Mouse (Mus musculus) adipocyte (in vitro differentiated cells): ENCODE results near the gene Gm47841.

Experiments
- DNase-seq: peaks from one replicate; pipeline ENCODE4 v3.0.0-alpha.2; 2016; ENCODE audit warnings: low spot score

Gene Gm47841

DNA sequence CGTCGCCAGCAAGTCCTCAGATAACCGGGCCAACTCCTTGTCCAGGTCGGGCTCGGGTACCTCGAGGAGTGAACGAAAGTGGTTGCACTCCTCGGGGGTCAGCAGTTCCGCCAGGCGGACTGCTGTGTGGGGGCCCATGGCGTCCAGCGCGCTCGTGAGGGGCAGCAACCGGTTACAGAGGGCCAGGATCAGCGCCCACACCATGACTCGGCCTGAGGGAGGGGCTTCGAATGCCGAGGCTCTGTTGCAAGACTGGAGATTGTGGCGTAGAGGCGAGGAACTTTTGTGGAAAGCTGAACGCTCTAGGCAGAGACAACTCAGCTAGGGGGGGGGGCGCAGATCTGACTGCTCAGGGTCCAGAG, at the start of gene Gm47841:
Gene Gm47841, minus strand, starts transcription at position 204 of the 362 bp plus-strand sequence.
- DNase-seq, result no peak

DNA sequence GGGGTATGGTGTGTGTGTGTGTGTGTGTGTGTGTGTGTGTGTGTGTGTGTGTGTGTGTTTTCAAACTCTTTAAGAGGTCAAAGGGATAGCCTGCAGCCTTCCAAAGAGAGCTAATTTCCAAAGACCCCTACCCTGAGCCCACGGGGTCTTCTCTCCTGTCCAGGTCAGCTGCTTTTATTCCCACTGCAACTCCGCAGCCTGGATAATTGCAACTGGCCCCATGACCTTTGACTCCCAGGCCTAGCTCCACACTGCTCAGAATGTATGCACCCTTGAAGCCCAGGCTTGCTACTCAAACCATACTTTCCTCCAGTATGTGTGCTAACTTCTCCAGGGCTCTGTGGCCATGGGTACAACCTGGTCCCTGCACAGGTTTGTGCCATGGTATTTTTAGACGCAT, 48.2 kb upstream of the Gm47841 start:
- DNase-seq, result no peak

DNA sequence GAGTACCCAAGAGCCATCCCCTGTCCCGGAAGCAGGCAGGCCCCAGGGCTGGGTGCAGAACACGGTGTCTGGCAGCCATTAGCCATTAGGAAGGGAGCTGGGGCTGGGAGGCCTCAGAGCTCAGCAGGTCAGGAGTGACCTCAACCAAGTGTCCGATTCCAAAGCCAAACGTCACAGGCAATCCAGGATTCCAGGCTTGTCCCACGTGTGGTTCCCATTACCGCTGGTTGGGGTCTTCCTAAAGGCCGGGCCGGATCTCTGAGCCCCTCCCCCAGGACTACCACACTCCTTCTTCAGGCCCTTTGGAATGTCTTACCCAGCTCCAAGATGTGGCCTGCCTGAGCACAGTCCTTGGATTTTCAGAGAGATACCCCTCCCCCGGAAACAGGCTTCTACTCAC, 47.8 kb upstream of the Gm47841 start:
- DNase-seq, result no peak

DNA sequence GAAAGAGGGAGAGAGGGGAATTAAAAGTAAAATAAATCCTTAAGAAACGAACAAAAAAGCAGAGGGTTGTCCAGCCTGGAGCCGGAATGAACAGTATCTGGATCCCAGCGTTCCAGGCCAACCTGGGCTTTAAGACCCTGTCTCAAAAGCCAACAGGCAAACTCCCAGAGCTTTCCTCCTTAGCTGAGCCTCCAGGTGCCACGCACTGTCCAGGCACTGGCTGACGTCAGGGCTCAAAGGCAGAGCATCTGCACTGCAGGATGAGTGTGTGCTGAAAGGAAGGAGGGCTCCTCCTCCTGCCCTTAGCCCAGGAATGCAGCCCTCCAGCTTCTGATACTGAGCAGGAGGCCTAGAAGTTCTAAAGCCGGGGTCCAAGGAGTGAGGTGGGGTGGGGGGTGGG, 46.8 kb upstream of the Gm47841 start:
- DNase-seq, result no peak

DNA sequence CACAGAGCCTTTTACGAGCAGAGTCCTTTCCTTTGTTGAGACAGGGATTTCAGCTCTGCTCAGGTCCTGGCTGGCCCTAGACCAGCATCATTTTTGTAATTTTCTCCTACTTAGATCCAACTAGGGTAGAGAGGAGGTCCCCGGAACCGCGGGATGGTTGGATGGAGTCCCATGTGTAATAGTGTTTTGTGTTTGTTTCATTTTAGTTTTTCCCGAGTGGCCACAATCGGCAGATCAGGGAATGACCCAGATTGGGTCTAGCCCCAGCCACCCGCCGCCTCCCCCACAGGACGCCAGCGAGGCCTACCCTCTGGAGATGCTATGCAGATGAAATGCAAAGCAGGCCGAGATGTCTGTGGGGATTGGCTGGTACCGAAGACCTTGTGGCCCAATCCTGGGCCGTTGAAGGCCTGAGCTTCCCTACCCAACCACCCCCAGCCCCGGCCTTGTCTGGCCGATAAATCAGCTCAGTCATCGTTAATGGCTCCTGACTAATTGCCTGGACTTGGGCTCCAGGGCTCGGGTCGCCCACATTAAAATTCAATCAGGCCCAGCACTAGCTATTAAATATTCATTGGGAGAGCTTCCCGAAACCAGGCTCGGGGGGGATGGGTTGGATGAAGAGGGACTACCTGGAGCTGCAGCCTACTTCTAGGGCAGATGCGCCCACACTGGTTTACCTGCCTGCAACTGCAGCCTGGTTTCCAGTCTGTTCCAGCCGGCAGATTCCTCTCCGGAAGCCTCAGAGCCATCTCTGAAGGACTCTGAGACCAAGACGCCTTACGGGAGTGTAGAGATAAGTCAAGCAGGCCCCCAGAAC, 45.8 kb upstream of the Gm47841 start:
- DNase-seq, result no peak

DNA sequence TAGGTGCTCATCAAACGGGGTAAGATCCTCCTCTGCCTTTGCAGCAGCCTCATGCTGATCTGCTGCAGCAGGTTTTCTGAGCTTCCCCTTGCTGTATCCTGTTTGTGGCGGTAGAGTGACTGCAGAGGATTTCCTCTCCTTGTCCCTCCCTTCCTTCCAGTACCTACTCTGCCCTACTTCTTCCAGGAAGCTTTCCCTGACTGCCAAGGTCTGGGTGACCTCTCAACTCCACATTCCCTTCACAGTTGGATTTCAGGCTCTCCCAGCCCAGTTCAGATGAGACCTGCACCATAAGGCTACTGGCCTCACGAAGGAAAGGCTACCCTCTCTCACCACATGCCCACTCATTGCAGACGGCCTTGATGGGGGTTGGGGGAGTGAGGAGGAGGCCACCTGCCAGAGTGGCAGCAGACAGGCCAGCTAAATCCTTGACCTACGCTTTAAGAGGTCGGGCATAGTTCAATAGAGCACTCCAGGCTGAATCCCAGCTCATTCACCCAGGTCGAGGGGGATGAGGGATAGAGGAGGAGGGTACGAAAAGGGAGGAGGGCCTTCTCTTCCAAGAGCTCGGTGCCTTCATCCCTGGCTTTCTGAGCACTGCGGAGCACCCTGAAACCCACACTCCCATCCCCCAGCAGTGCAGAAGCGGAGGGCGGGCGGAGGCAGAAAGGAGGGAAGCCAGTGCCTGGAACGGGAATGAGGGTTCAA, 45.1 kb upstream of the Gm47841 start:
- no peak for DNase-seq

DNA sequence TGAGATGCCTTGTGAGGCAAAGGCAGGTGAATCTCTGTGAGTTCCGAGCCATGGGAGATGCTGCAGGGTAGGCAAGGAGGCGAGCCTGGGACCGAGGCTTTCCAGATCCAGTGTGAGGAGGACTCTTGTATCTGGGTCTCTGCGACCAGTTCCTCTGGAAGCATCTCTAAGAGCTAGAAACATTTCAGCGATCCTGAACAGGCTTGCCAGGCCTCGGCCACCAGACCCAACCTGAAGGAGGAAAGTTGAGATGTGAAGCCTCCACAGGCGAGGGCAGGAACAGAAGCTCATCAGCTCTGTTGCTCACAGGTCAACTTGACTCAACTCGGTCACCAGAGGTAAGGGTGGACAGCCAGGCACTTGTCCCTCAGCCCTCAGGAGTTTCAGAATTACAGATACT, 44.4 kb upstream of the Gm47841 start:
- no peak for DNase-seq

DNA sequence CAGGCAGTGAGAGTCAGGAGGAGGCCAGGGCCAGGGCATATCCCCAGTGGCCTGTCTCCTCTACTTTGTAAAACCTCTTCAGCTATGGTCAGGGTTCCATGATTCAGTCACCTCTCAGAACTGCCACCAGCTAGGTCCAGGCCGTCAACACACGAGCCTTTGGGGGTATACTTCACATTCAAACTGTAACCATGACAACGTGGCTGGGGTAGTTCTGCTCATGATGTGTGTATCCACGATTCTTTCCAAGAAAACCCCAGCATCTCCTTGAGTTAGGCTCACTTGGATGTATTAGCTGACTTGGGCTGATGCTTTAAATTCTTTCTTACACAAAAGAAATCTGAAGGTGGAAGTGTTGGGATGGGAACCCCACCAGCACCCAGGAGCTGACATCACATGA, 41.1 kb upstream of the Gm47841 start:
- DNase-seq, result no peak

DNA sequence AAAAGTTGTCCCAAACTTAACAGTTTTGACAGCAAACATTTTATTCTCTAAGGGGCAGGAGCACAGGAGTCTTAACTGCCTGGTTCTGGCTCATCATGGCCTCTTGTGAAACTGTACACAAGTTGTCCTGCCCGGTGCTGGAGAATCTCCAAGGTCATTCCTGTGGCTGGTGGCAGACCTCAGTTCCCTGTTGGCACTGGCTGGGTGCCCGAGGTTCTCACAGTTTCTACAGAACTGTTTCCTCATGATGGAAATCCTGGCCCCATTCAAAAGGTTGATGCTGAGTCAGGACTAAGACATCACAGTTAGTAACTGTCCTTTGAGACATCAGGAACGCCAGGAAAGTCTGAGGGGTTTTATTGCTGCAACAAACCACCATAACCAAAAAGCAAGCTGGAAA, 39.8 kb upstream of the Gm47841 start:
- peak; percentile 99 for DNase-seq

DNA sequence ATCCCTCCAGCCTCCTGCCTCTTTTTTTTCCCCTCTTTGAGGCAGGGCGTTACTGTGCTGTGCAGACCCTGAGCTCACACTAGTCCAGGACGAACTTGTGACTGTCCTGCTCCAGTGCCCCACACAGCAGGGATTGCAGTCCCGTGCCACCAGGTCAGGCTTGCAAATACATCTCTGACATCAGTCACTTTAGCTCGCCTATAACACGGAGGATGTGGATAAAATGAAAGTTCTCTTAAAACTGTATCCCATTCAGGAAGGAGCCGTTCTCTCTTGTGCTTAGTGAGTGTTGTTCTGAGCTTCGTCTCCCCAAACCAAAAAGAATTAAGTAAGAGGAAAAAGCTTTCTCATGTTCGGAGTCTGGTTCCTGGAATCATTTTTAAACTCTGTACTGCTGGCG, 39.3 kb upstream of the Gm47841 start:
- no peak for DNase-seq

DNA sequence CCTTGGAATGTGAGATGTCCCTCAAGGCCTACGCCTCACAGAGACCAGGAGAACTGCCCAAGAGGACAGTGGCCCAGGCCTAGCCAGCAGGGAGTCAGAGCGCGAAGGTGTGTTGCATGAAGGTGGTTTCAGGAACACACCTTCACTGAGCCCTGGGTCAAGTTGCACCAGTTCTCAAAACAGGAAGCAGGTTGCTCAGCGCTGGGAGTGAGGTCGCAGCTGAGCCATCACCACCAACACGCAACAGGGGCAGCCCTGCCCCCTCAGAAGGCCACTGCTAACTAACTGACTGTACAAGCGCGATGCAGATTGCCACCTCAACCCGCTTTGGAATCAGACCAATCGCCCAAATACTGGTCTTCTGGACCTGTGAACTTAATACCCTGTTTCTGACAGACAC, 37.3 kb upstream of the Gm47841 start:
- DNase-seq, result no peak

DNA sequence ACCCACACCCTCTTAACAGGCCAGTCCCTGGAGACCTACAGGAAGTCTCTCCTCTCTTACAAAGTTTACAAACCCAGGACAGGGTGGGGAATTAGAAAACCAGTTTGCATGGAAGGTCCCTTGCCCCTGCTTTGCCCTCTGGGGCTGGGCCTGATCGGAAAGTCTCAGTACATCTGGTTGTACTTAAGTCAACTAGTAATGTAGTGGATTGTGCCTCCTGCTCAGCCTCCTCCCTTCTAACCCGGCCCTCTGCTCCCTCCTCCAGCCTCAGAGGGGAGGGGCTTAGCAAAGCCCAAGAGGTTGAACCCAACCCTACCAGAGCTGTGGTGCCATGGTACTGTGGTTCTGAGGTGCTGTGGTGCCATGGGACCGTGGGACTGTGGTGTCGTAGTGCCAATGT, 35.0 kb upstream of the Gm47841 start:
- DNase-seq, result peak; percentile 31

DNA sequence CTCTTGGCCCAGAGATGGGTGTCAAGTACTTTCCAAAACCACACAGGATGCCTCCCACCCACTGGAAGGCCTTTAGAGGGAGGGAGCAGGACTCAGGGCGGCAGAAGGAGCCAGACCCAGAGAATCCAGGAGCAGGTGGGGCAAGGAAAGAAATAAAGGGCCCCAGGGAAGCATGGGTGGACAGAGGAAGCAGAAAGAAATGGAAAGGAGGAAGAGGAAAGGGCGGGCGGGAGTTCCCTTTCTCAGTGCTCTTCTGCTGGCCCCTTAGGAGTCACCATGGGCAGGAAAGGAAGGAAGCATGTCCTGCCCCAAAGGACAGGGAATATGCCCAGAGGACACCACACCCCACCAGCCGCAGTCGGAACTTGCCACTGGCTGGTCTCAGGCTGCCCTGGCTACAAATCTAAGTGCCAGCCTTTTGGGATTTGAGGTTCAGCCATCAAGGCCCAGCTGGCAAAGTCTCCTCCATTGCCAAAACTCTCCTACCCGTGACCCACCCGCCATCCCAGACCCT, 33.9 kb upstream of the Gm47841 start:
- DNase-seq, result no peak

DNA sequence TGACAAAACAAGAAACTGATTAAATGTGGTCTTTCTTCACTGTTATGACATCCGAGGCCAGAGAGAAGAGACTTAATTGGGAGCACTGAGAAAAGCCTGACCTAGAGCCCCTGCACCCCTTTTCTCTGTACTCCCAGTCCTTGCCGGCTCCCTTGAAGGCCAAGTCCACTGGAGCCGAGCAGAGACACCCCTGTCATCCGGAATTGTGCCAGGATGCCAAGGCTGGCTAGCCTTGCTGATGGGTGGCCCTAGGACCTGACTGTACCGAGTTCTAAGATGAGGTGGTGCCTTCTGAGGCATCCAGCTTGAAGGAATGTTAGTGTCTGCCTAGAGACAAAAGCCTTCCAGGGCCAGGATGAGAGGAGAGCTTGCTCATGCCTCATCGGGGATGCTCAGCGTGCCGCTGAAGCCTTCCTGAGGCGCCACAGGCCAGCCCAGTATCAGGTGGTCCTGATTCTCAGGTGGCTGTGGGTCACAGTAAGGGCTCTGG, 32.9 kb upstream of the Gm47841 start:
- no peak for DNase-seq

DNA sequence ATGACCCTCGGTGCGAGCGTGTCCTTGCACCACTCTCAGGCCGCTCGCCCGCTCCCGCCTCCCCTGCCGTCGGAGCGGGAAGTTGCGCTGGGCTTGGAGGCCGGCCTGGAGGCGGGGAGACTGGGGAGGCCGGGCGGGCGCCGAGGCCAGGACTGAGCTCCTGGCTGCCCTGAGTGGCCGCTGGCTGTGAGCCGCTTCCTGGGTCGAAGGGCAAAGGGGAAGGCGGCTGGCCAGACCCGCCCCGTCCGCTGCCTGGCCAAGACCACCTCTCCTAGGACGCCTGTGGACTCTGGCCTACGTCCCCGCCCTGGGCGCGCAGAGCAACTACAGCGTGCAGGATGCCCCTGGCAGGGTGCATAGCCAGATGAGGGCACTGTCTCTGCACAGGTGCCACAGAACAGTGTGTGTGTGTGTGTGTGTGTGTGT, 31.5 kb upstream of the Gm47841 start:
- DNase-seq, result peak; percentile 90

DNA sequence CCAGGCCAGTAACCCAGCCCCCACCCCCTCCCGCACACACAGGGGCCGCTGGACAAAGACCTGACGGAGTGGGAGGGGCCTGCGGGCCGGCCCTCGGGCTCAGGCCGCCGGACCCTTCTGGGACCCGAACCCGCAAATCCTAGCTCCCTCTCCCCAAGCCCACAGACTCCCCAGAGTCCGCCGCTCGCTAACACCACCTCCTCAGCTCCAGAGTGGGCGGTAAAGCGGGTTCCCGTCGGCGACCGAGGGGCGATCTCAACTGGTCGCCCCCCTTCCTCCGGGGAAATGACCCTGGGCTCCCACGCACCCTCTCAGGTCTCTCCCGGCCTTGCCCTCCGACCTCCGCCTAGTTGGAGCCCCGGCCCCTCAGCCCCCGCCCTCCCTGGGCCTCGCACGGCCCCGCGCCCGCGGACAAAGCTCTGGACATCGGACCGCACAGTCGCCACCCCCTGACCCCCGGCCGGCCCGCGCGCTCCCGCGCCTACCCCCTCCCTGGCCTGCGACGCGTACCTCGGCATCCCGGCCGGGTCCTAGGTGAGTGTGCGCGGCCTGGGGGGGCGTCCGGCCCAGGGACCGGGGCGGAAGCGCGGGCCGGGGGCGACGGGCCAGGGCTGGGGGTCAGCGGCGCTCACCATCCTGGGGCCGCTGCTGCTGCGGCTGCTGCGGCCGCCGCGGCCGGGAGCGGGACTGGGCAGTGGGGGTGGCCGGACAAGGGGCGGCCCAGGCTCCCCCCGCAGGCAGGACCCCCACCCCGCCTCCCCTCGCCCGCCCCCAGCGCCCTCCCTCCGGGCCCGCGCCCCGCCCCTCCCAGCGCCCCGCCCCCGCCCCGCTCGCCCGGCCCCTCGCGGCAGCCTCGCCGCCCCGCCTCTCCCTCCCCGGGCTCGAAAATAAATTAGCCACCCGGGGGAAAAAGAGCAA, 30.9 kb upstream of the Gm47841 start, which contains the start of gene Fignl2:
Gene Fignl2, minus strand, starts transcription at position 755 of the 918 bp plus-strand sequence.
- peak; percentile 53 for DNase-seq

DNA sequence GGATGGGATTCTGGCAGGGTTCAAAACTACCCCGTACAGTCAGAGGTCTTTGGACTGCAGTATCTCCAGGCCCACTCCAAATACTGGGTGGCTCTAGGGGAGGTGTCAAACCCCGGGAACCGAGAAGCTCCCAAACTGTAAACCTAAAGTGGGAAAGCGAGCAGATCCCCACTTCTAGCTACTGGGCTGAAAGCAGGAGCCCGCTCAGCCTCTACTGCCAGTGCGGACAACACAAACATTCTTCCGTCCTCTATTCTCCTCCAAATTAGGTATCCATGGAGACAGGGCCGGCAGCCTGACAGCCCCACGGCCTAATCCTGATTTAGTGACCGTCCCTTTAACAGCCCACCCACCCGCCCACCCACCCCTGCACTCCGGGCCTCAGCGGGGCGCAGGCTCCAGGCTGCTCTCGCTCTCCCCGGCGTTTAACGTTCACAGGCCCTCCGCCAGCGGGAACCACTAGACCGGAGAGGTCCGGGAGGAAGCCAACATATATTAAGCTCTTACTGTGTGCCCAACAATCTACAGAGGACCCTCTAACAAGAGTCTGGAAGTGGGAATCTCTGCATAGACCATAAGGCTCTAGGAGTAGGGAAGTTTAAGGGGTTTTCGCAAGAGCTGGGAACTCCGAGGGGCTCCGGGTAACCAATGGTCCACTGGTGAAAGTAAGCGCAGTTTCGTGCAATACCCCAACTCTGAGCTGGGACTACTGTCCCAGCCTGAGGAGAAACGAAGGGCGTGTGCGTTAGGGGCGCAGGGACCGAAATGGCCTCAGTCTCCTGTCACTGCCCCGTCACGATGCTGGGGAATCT, 30.0 kb upstream of the Gm47841 start:
- DNase-seq, result no peak

DNA sequence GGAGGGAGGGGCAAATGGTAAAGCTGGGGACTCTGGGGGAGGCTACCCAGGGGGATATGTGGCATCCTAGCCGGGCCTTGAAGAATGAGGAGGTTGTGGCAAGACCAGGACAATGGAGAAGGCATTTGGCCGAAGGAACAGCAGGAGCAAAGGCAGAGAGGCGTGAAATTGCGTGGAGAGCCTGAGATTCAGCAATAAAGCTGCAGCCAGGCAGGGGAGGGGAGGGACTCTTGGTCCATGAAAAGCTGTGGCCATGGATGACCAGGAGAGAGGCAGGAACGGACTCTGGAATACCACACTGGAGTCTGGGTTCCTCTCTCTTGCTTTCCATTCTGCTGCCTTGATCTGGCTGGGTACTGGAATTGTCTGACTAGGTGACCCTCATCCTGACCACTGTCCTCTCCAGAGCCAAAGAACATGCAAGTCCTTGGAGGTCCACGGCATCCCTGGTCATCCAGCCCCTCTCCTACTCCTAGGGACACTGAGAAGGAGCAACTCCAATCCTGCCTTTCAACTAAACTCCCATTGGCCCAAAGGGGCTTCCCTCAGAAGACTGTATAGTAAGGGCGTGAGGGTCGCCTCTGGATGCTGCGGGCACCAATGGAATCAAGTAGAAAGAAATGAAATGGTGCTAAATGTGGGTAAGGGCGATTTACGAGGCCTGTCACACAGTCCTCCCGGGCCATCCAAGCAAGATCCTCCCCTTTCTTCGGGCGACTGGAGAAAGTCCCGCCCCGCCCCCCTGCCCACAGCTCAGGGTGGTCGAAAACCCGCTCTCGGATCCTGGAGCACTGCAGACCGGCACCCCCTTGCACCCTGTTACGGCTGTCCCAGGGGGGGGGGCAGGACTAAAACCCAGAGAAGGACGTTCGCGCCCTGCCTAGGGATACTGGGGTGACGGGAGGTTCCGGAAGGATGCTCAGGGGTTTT, 29.1 kb upstream of the Gm47841 start:
- DNase-seq, result no peak

DNA sequence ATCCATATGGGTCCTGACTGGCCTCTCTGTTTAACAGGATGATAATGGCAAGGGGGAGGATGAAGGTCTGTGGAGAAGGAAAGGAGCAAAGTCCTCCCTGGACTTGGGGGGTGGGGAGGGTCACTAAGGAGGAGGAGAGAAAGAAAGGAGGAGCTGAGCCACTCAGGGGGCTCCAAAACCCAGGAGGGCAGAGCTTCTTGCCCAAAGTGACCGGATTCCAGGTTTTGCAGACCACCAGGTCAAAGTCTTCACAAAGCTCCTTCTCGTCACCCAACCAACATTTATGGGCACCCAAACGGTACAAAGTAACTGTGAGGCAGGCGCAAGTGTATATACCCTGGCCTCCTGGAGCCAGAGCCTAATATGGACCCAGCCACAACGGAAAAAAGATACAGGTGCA, 28.5 kb upstream of the Gm47841 start:
- no peak for DNase-seq

DNA sequence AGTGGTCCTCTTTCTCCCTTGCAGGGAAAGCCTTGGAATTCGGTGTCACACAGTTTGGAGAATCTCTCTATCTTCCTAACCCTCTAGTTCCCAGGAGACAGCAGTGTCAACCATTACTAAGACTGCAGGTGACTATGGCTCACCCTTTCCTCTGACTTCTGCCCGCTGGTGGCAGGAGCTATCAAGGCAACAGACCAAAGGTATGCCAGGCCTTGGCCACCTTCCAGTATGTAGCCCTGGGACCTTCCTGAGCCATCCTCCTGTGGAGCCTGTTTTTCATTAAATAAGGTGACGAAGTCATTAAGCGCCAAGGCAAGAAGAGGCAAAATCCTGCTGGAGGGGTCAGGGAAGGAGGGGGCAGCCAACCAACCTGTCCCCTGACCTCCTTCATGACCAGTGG, 28.0 kb upstream of the Gm47841 start:
- no peak for DNase-seq
